Mouse (Mus musculus) liver, embryonic 13.5 days (tissue): ENCODE measurements around the gene Kctd18. TPM values are rescaled to one million over a fixed set of nuclear protein-coding genes. Genes with fewer than 3 reads are reported as not detected.

Source experiments
- ATAC-seq: fragments of 200-750 bp; cut with Nextera tagmentation; 2 replicates; pipeline ENCODE4 v1.8.0; 2017; ENCODE audit warnings: low read depth, mild to moderate bottlenecking, moderate number of reproducible peaks, moderate library complexity
- DNase-seq: peaks from one replicate; pipeline ENCODE4 v3.0.0; 2022
- H3K27ac ChIP-seq: fragments of 300-500 bp; sonication (generic); 2 replicates; pipeline ENCODE4 v1.5.1; 2015; ENCODE audit warnings: moderate library complexity, mild to moderate bottlenecking, inconsistent platforms
- H3K27me3 ChIP-seq: fragments of 300-500 bp; sonication (generic); 2 replicates; pipeline ENCODE4 v1.6.1; 2015; ENCODE audit warnings: mild to moderate bottlenecking, inconsistent platforms
- H3K36me3 ChIP-seq: fragments of 300-500 bp; sonication (generic); 2 replicates; pipeline ENCODE4 v1.6.1; 2015; ENCODE audit warnings: mild to moderate bottlenecking, inconsistent platforms
- H3K4me1 ChIP-seq: fragments of 300-500 bp; sonication (generic); replicated peaks from 2 replicates; pipeline ENCODE4 v1.6.1; 2015; ENCODE audit warnings: inconsistent platforms
- H3K4me2 ChIP-seq: fragments of 300-500 bp; sonication (generic); 2 replicates; pipeline ENCODE4 v1.6.1; 2015; ENCODE audit warnings: inconsistent platforms, mild to moderate bottlenecking, moderate library complexity
- H3K4me3 ChIP-seq: fragments of 300-500 bp; sonication (generic); replicated peaks from 2 replicates; pipeline ENCODE4 v1.5.1; 2015; ENCODE audit warnings: mild to moderate bottlenecking, inconsistent platforms
- H3K9ac ChIP-seq: fragments of 300-500 bp; sonication (generic); 2 replicates; pipeline ENCODE4 v1.6.1; 2015; ENCODE audit warnings: mild to moderate bottlenecking, inconsistent platforms
- H3K9me3 ChIP-seq: fragments of 300-500 bp; sonication (generic); replicated peaks from 2 replicates; pipeline ENCODE4 v1.6.1; 2016; ENCODE audit warnings: inconsistent platforms
- WGBS: fragments of 180-500 bp; shearing (Covaris S2); methylation state at CpG from one replicate; pipeline ENCODE4 v1.1.7; 2015; ENCODE audit not compliant: insufficient replicate concordance; 5-methylcytosine and 5-hydroxymethylcytosine counted together
- polyA plus RNA-seq: library from polyadenylated mRNA; unstranded; fragments of >200 nt; fragmentation: Nextera tagmentation; extraction: Ambion mirVana; gene quantifications from 2 replicates; pipeline ENCODE4 v1.2.1, GENCODE M21; 2015

Gene Kctd18
- polyA plus RNA-seq, 1 experiment from 2014 or later, result 2.8 TPM

DNA sequence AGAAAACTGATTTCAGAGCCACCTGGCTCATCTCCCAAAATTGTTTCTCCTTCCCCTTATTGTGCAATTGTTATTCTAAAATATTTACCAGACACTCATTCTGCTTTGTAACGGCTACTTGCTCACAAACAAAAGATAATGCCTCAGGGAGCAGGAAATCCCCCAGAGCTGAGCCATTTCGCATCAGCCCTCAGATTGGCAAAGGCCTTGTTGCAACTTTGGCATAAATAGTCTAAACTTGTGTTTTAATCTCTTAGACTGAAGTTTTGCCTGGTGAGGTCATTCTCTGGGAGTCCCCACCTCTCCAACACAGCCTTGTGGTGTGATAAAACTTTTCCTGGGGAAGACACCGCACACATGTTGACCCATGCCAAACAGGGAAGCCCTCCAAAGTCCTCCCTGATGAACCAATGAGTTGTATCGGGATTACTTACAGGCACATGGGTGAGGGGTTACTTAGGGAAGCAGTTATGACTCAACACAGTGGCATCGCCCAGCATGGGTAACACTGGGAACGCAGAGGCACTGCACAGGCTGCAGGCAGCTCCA, 29.6 kb downstream of the Kctd18 start:
- DNase-seq, result no peak
- no peak for ATAC-seq
- H3K4me3 ChIP-seq, result no peak overlapping the region
- no peaks in the 10 kb centered on the region for H3K36me3 ChIP-seq
- no peak overlapping the region for H3K4me2 ChIP-seq
- H3K9me3 ChIP-seq, result no peaks in the 10 kb centered on the region
- WGBS, result 64% methylated on average over 6 of the region's 6 CpGs
- no peak overlapping the region for H3K27ac ChIP-seq
- no peaks in the 10 kb centered on the region for H3K4me1 ChIP-seq
- no peaks in the 10 kb centered on the region for H3K27me3 ChIP-seq
- H3K9ac ChIP-seq, result no peak overlapping the region

DNA sequence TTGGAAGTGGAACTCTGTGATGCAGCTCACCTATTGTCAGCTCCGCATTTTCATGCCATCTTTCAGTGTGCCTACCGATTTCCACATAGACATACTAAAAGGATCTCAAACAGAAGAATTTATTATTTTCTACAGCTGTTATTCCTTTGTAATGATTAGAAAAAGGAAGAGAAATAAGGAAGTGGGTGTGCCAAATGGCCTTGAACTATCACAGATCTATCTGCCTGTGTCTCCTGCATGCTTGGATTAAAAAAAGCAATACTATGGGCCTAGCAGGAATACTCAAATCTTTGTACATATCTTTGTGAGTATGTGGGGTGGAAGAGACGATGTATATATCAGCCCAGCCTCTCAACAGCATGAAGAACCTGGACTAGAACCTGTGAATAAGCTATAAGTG, 41.9 kb downstream of the Kctd18 start:
- ATAC-seq (no peak), DNase-seq (no peak)
- WGBS, result 66% methylated on average over 3 of the region's 3 CpGs
- Histone ChIP-seq H3K9me3 (no peaks in the 10 kb centered on the region), H3K36me3 (no peaks in the 10 kb centered on the region), H3K4me2 (no peak overlapping the region), H3K9ac (no peak overlapping the region), H3K27ac (no peak overlapping the region), H3K4me3 (no peak overlapping the region), H3K4me1 (no peaks in the 10 kb centered on the region), H3K27me3 (no peaks in the 10 kb centered on the region)

DNA sequence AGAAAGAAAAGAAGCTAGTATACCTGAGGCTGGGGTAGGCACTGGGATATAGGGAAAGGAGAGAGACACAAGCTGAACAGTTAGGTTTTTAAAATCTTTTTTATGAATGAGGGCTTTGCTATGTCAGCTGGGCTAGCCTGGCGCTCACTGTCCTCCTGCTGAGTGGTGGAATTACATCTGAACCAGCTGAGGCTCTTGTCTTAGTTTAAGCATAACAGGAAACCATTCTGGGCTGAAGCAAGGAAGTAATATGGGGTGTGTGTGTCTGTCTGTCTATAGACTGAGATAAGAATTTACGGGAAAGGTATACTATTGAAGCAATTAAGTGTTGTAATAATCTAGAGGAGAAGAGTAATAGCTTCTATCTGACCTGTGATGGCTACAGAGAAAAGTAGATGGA, 47.2 kb downstream of the Kctd18 start:
- Histone ChIP-seq H3K4me1 (peaks cover 13% of the 10 kb centered on the region), H3K36me3 (no peaks in the 10 kb centered on the region), H3K27ac (no peak overlapping the region), H3K4me2 (no peak overlapping the region), H3K4me3 (no peak overlapping the region), H3K9ac (no peak overlapping the region), H3K27me3 (no peaks in the 10 kb centered on the region), H3K9me3 (no peaks in the 10 kb centered on the region)
- DNase-seq (no peak), ATAC-seq (no peak)
- 25% methylated on average over 2 of the region's 2 CpGs for WGBS

DNA sequence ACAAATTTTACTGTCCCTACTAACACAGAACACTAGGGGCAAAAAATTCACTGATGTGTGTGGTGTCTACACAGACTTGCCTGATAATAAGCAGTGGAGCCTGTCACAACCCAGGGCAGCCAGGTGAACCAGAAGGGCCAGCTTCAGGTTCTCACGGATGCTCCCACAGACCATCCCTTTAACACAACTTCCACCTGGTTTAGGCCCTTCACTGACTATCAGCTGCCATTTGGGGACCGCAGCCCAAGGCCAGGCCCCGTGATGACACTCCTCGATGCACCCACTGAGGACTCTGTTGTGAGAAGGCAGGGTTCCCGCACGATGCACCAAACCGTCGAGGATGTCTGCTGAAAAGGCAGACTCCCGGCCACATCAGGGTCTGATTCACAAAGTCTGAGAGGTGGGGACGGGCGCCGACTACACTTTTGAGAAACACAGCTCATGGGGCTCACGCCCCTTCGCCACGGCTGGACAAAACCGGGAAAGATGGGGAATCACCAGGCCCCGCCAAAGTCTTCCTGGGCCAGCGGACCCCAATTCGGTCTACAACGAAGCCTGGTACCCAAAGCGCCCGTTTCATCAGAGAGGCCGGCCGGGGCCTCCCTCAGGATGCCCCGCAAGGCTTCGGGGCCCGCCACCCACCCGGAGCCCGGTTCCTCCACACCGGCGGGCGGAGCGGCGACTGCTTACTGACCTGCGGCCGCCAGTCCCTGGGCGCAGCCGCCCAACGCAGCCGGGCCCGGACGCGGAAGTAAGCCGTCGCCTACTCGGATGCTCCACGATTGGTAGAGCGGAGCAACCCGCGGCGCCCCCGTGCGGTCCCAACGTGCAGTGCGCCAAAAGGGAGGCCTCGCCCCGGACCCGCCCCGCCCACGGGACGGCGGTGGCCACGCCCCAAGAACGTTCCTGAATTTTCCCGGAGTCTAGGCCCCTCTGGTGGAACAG, 49.2 kb downstream of the Kctd18 start:
- Histone ChIP-seq H3K27ac (peak overlapping the region; percentile 69; the same call in 1 of the 2 replicates), H3K4me1 (peaks cover 13% of the 10 kb centered on the region)
- peak; percentile 98 for ATAC-seq

DNA sequence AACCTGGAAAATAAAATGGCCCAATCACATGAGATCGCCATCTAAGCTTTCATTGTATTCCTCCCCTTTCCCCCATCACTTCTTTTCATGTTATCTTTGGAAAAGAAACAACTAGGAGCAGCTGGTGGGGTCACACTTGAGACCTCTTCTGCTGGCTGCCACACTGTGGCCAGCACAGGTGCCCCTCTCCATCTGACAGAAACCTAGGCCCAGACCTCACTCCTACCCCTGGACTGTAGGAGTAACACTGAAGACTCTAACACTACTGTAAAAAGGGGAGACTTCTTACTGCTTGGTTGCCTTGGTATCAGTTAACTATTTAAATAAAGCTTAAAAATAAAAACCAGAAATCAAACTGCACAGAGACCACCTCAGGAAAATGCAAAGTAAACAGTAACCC, 63.0 kb downstream of the Kctd18 start:
- peaks cover 21% of the 10 kb centered on the region for H3K36me3 ChIP-seq
- no peaks in the 10 kb centered on the region for H3K4me1 ChIP-seq
- H3K9me3 ChIP-seq, result no peaks in the 10 kb centered on the region
- WGBS, result 88% methylated on average over 1 of the region's 1 CpGs
- H3K27ac ChIP-seq, result no peak overlapping the region
- H3K4me3 ChIP-seq, result no peak overlapping the region
- H3K9ac ChIP-seq, result no peak overlapping the region
- DNase-seq (no peak), ATAC-seq (no peak)
- H3K27me3 ChIP-seq, result no peaks in the 10 kb centered on the region
- no peak overlapping the region for H3K4me2 ChIP-seq

More for the DNA sequence above, 49.2 kb downstream of the Kctd18 start:
- no peaks in the 10 kb centered on the region for H3K27me3 ChIP-seq
- H3K4me2 ChIP-seq, result peak overlapping the region; percentile 84
- peak overlapping the region; percentile 86 for H3K9ac ChIP-seq
- peaks cover 5% of the 10 kb centered on the region; the same call in 1 of the 2 replicates for H3K36me3 ChIP-seq
- H3K9me3 ChIP-seq, result no peaks in the 10 kb centered on the region
- peak; percentile 90 for DNase-seq
- H3K4me3 ChIP-seq, result peak overlapping the region; percentile 80
- WGBS, result 1% methylated on average over 65 of the region's 65 CpGs

DNA sequence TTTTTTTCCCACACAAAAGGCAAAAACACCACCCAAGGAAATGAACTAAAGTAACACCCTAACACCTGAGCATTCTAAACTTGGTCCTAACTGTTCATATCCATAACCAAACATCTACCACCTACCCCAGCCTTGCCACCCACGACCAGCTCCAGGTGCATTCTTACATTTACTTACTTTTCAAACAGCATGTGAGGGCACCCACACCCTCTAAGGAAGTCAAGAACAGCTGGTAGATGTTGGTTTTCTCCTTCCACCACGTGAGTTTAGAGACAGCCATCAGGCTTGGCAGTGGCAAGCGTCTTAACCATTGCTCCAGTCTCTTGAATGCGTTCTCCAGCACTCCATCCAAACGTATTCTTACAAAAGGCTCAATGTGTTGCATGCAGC, 64.4 kb downstream of the Kctd18 start:
- H3K9ac ChIP-seq, result no peak overlapping the region
- 60% methylated on average over 5 of the region's 5 CpGs for WGBS
- H3K4me1 ChIP-seq, result no peaks in the 10 kb centered on the region
- H3K36me3 ChIP-seq, result peaks cover 20% of the 10 kb centered on the region
- H3K9me3 ChIP-seq, result no peaks in the 10 kb centered on the region
- DNase-seq, result no peak
- no peak for ATAC-seq
- H3K27me3 ChIP-seq, result no peaks in the 10 kb centered on the region
- no peak overlapping the region for H3K27ac ChIP-seq
- H3K4me3 ChIP-seq, result no peak overlapping the region
- no peak overlapping the region for H3K4me2 ChIP-seq

DNA sequence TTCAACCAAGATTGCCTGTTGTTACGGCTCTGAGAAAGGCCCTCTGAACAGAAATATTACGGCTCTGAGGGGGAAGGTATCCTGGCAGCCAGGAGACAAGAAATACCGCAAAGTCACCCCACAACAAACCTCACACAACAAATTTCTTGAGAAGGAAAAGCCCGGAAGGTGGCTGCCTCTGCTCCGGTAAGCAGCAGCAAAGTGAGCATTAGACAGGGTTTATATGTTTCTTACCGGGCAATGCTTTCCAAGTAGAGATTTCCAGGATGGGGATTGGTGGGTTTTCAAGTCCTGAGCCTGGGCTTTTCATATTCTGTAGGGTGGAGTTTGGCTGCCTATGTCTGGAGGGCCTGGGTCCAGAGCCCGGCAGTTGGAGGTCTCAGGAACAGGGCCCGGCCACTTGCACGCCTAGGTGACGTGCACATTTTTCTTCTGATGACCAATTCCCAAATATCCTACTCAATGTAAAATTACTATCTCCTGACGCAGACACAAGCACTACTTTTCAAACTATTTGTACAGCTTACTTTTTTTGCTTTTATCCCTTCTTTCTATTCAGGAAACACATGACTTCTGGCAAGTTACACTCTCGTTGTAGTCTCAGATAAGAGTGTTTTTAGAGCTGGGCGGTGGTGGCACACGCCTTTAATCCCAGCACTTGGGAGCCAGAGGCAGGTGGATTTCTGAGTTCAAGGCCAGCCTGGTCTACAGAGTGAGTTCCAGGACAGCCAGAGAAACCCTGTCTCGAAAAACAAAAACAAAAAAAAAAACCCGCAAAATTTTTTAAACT, 65.0 kb downstream of the Kctd18 start:
- H3K36me3 ChIP-seq, result peaks cover 17% of the 10 kb centered on the region
- H3K9ac ChIP-seq, result no peak overlapping the region
- no peaks in the 10 kb centered on the region for H3K4me1 ChIP-seq
- WGBS, result 71% methylated on average over 16 of the region's 16 CpGs
- no peaks in the 10 kb centered on the region for H3K27me3 ChIP-seq
- H3K27ac ChIP-seq, result no peak overlapping the region
- H3K9me3 ChIP-seq, result no peaks in the 10 kb centered on the region
- ATAC-seq (no peak), DNase-seq (no peak)
- H3K4me3 ChIP-seq, result no peak overlapping the region
- H3K4me2 ChIP-seq, result no peak overlapping the region

DNA sequence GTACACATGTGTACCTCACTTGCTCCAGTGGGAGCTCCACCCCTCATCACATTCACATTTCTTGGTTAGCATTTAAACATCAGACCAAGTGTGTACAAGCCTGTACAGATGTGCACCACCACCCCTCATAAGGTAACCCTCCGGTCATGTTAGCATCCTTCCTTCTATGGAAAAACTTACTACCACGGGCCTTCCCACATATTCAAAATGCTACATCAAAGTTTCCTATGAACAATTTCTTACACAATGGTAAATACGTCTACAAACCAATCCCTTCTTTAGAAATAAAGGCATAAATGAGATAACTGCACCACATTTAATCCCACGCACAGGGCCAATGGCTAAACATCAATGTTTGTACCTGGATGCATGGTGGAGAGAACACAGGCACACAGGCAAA, 66.2 kb downstream of the Kctd18 start:
- H3K4me1 ChIP-seq, result no peaks in the 10 kb centered on the region
- no peak overlapping the region for H3K27ac ChIP-seq
- H3K4me3 ChIP-seq, result no peak overlapping the region
- H3K27me3 ChIP-seq, result no peaks in the 10 kb centered on the region
- no peak overlapping the region for H3K4me2 ChIP-seq
- H3K9ac ChIP-seq, result no peak overlapping the region
- 81% methylated on average over 4 of the region's 4 CpGs for WGBS
- no peak for ATAC-seq
- no peak for DNase-seq
- H3K36me3 ChIP-seq, result peaks cover 14% of the 10 kb centered on the region
- H3K9me3 ChIP-seq, result no peaks in the 10 kb centered on the region

DNA sequence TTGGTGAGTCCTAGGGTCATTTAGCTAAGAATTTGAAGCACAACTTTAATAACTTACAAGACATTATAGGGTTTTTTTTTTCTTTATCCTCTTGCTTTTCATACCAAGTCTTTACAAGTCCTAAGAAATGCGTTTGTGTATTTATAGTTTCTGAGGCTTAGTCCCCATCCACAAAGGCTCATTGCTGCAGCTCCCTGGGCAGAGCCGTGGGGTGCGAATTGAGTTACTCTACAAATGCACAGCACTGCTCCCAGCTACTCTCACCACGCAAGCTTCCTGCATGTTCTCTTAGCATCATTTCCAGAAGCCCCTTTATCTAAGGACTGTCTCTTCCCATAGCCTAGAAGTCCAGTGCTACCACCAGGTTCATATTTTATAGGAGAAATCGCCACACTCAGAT, 69.0 kb downstream of the Kctd18 start:
- H3K27ac ChIP-seq, result no peak overlapping the region
- ATAC-seq (no peak), DNase-seq (no peak)
- peaks cover 4% of the 10 kb centered on the region; the same call in 1 of the 2 replicates for H3K36me3 ChIP-seq
- H3K4me3 ChIP-seq, result no peak overlapping the region
- H3K9ac ChIP-seq, result no peak overlapping the region
- H3K4me1 ChIP-seq, result no peaks in the 10 kb centered on the region
- H3K4me2 ChIP-seq, result no peak overlapping the region
- WGBS, result 64% methylated on average over 5 of the region's 5 CpGs
- no peaks in the 10 kb centered on the region for H3K9me3 ChIP-seq
- H3K27me3 ChIP-seq, result no peaks in the 10 kb centered on the region

DNA sequence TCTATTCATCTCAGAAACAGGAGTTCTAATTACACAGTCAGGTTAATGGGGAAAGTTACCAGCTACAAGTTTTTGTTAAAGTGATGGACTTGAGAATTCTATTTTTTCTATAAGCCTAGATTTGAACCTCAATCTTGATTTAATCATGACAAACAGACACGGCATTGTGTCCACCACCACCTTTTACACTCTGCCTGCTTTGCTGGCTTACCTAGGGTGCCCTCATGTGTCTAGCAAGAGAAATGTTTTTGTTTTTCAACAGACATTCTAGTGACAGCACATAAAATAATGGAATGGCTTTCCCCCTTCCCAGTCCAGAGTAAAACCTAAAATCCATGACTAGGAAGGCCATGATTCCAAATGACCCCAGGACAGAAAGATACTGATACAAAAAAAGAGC, 69.6 kb downstream of the Kctd18 start:
- no peak overlapping the region for H3K4me3 ChIP-seq
- DNase-seq (no peak), ATAC-seq (no peak)
- no peaks in the 10 kb centered on the region for H3K4me1 ChIP-seq
- 18% methylated on average over 1 of the region's 1 CpGs for WGBS
- peaks cover 4% of the 10 kb centered on the region; the same call in 1 of the 2 replicates for H3K36me3 ChIP-seq
- H3K27ac ChIP-seq, result no peak overlapping the region
- H3K9me3 ChIP-seq, result no peaks in the 10 kb centered on the region
- H3K4me2 ChIP-seq, result no peak overlapping the region
- no peaks in the 10 kb centered on the region for H3K27me3 ChIP-seq
- H3K9ac ChIP-seq, result no peak overlapping the region

DNA sequence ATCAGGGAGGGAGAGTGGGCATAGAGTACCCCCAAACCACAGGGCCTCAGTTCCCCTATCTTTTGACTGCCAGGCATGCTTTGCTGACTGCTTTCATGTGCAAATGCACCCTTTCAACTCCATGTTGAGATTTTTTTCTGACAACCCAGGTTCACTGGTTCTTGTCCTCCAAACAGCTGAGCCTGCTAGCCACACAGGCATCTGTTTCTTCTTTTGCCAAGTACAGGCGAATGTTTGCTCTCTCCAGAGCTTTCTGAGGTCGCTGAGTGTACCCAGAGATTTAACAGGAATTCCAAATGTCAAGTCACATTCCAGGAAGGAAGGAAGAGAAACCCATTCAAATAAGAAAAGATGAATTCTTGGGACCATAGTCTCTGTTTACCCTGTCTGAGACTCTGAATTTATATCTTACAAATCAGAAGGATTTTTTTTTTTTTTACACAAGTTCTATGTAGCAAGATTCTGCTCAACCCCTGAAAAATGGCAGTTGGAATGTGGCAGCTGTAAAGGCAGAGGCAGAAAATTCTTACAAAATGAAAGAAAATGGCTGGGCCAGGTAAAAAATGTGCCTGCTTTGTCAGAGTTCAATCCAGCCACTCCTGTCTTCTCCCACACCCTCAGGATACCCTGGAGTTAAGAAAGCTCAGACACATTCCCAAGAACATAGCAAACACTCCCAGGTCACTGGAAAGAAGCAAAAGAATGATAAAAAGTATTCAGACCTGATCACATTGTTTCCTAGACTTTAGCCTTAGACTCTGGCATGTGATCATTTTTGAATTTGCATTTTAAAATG, 71.0 kb downstream of the Kctd18 start:
- Histone ChIP-seq H3K4me3 (no peak overlapping the region), H3K4me1 (no peaks in the 10 kb centered on the region), H3K27me3 (no peaks in the 10 kb centered on the region), H3K9me3 (no peaks in the 10 kb centered on the region), H3K9ac (no peak overlapping the region), H3K36me3 (0 out of 2 replicates have a peak, but pooled peaks cover 5% of the 10 kb centered on the region), H3K4me2 (no peak overlapping the region), H3K27ac (no peak overlapping the region)
- ATAC-seq (no peak), DNase-seq (no peak)
- 22% methylated on average over 2 of the region's 2 CpGs for WGBS
